Mouse (Mus musculus) right cerebral cortex, postnatal 4 days (tissue): Measurements from ENCODE around the gene Carns1.

Source experiments
- DNase-seq: peaks from one replicate; pipeline ENCODE4 v3.0.0-alpha.2; 2022

Carns1 gene

DNA sequence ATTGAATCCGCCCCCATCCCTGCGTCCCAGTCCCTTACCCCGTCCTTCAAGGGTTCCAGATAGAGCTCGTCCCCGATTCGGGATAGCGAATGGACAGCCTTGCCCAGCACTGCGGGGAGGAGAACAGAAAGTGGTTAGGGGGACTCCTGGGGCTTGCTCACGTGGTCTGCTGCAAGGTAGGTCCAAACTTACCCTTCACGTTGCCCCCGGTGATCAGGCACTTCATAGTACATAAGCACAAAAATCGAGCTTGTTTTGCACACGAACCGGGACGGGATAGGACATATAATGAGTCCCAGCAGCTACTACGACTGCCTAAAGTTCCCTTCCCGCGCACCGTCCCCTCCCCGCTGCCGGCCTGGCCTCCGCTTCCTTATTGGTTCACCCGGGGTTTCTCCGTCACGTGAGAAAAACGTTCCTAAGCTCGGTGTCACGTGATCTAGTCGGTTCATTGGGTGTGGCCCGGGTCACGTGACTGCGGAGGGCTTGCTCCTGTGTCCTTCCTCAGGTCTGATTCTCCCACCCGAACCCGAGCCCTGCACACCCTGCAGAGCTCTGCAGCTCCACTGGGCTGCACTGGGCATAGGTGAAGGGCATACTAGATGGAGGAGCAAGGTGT lies 26.1 kb upstream of the Carns1 start, which contains the start of gene Rad9a:
Gene Rad9a (minus strand): TSS at position 372 of the 619 bp plus-strand sequence.
- peak; percentile 94 for DNase-seq

DNA sequence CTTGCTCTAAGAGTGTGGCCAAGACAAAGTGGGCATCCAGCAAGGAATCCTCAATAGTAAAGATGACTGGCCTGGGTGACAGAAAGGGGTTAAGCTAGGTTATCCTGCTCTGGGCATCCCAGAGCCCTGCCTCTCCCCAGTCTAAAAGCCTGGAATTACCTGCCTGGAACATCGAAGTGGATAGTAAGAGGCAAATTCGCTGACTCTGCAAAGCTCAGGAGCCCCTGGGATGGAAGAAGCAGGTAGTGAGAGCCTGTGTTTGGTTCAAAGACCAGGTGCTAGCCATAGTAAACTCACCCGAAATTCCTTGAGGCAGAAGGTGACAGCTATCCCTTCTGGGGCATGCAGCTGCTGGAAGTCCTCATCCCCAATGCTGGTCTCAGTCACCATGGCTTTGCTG lies 21.9 kb upstream of the Carns1 start:
- DNase-seq: no peak

DNA sequence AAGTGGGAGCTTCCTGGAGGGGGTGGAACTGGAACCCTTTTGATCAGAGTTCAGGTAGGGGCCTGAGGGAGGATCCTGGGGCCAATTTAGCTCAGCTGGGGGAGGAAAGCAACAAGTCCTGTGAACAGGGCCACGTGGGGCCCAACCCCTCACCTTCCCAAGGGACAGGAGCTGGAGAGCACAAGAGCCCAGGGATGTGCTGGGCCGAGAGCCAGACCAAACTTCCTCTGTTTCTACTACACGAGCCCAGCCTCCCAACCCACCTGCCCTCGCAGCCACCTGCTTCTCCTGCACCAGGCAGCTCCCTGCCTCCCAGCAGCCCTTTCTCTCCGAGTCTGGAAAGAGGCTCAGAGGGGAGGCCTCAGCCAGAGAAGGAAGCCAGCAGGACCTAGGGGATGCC lies 21.3 kb upstream of the Carns1 start:
- no peak for DNase-seq

DNA sequence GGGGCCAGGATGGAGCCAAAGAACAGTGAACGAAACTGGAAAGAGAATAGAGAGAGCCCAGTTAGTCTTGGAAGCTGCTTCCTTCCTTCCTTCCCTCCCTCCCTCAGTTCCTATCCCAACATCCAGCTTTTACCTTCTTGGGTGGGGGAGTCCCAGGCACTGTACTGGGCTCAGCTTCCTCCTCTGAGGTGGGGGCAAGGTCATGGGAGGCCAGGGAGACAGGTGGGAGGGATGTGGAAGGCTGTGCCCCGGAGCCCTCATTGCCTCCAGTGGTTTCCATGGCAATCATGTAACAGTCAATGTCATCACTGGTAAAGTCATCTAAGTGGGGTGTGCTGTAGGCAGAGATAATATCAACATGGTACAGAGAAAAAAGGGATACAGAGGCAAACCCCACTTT lies 20.8 kb upstream of the Carns1 start:
- no peak for DNase-seq

DNA sequence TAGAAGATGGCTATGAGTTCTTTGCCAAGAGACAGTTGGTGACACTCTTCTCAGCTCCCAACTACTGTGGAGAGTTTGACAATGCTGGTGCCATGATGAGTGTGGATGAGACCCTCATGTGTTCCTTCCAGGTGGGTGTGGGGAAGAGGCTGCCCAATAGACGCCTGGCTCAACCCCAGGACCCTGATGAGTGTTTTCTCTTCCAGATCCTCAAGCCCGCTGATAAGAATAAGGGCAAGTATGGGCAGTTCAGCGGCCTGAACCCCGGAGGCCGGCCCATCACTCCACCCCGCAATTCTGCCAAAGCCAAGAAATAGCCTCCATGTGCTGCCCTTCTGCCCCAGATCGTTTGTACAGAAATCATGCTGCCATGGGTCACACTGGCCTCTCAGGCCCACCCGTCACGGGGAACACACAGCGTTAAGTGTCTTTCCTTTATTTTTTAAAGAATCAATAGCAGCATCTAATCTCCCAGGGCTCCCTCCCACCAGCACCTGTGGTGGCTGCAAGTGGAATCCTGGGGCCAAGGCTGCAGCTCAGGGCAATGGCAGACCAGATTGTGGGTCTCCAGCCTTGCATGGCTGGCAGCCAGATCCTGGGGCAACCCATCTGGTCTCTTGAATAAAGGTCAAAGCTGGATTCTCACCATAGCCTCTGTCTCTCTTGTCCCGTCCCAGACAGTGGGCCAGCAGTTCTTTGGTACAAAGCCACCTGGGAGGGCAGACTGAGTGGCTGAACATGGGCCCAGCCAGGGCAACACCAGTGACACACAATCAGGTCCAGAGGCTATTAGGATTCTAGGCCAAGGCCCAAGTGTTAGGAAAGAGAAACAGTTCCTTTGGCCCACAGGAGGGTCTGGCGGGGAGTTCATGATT lies 19.7 kb upstream of the Carns1 start:
- DNase-seq: no peak

DNA sequence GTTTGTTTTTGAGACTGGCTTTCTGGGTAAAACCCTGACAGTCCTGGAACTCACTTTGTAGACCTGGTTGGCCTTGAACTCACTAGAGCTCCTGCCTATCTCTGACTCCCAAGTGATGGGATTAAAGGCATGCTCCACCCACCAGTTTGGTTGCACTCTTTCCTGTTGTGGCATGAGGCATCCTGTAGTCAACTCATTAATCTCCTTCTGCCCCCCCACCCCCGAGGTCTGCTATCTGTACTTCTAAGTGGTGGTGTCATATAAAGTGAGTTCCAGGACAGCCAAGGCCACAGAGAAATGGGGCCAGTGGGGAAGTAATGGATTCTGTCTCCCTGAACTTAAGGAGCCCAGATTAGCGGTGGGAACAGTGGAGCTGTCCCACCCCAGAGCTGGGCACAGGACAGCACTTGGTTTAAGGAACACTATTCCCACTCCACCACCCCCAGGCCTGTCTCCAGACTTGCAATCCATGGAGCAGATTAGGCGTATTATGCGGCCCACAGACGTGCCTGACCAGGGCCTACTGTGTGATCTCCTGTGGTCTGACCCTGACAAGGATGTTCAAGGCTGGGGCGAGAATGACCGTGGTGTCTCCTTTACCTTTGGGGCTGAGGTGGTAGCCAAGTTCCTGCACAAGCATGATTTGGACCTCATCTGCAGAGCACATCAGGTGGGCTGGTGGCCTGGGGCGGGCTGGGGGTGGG lies 18.9 kb upstream of the Carns1 start:
- DNase-seq: no peak

DNA sequence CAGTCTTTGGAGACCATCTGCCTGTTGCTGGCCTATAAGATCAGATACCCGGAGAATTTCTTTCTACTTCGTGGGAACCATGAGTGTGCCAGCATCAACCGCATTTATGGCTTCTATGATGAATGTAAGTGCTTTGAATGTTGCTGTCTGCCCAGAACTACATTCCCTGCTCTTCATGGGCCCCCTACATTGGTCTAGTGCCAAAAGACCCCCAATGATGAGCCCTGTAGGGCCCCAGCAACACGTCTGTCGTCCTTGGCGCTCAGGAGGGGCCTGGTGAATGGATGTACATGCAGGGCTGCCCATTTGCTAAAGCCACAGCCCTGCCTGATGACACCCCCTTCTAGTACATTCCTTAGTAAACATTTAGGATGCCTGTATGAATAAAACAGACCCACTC lies 17.9 kb upstream of the Carns1 start:
- no peak for DNase-seq

DNA sequence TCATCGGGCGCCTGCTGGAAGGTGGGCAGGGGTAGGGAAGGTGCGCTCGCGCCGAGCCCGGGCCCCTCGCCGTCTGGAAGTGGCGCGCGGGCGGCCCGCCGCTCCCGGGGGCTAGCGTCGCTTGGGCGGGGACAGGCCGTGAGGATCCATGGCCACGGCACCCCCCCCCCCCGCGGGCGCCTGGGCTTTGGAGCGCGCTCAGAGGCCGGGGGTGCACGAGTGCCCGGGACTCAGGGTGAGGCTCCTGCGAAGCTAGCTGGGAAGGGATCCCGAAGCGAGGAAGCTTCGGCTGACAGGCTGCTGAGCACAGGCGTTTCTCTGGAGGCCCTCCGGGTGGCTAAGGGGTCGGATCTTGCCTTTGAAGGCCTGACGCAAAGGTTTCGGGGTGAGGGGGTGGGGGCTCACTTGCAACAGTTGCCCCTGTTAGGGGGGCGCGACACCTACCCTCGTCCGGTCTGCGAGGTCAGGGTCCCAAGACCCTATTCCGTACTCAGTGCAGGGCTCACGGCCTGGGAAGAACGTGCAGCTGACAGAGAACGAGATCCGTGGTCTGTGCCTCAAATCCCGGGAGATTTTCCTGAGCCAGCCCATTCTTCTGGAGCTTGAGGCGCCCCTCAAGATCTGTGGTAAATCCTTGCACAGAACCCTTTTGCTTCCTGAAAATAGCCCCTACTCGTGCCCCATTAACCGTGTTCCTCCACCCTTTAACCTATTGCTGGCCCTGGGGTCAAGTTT lies 17.1 kb upstream of the Carns1 start:
- DNase-seq: no peak

DNA sequence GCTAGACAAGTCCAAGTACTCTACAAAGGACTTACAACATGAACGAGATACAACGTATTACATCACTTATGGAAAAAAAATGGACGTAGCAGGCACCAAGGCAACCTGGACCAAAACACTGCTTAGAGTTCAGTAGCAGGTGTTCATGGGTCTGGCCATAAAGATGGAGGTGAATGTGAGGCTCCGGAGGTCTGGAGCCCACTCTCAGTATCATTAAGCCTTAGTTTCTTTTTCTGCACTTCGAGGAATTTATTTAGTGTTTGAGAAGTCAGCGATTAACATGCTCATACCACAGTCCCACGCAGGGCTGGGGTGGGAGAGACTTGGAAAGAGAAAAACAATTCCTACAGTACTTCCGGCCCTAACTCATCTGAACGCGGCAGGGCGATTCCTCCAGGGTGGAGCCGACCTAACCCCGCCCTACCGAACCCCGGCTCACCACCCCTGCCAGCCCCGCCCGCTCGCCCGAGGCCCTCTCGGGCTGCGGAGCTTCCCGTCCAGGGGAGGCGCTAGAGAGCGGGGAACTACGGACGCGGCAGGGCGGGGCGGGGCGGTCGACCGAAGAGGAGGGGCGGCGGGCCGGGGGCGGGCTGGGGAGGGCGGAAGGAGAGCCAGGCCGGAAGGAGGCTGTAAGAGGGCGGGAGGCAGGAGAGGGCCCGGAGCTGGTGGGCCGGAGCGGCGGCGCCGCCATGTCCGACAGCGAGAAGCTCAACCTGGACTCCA lies 16.4 kb upstream of the Carns1 start, which contains the start of gene Ppp1ca:
Gene Ppp1ca (plus strand): TSS at position 538 of the 723 bp plus-strand sequence.
- DNase-seq: peak; percentile 98

DNA sequence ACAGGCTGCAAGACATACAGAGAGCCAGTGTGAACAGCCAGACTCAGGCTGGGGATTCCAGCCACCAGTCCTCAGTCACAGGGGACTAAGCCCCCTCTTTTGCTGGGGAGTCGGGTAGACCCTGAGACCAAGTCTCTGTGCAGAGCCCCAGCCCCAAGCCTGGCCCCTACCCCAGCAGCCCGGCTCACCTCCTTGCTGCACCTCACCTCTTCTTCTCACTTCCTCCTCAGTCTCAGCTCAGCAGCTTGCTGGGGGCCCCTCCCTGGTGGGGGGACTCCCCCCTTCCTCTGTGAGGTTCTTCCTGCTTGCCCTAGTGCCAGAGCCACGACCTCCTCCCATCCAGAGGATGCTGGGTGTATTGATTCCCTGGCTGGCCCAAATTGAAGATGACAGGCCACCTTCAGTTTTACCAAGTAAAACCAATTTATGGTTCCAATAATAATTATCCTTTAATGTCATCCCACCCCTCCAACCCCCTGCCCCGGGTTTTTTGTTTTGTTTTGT lies 15.6 kb upstream of the Carns1 start, which contains the start of gene Tbc1d10c:
Gene Tbc1d10c (minus strand): TSS at position 454 of the 504 bp plus-strand sequence.
- DNase-seq: no peak

DNA sequence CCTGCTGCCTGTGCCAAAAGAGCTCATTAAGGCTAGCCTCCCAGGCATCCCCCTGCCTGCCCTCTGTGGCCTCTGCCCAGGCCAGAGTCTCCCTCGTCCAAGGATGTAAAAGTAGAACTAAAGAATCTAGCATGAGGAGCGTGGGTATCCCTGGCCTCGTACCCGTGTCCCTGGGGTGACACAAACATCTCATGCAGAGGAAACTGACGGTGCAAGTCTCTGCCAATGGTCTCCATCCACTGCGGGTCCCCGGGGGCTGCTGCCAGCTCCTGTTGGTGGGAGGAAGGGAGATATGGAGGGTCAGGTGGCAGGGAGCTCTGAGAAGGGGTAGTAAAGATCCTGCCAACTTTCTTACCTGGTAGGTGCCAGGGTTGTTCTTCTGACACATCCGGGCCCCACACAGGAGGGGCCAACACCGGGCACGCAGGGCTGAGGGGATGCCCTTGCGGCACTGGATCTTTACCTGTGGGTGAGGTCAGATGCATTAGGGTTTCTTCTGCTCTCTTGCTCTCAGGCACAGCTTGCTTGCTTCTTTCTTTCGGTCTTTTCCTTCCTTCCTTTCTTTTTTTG lies 13.9 kb upstream of the Carns1 start:
- no peak for DNase-seq

DNA sequence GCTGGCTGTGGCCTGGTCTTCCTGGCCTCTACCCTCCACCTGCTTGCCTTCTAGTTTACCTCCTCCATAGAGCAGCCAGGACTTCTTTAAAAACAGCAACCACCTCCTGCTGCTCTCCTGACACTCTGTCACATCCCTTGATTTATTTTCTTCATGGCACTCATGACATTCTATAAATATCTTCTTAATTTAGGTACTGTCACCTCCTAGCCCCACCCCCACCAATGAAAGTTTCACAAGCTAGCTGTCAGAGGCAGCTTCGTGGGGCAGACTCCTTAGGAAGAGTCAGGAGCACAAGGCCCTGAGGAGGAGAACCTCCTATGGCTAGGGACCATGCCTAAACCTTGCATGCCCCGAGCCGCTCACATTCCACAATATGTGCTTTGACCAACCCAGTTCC lies 12.0 kb upstream of the Carns1 start:
- no peak for DNase-seq

DNA sequence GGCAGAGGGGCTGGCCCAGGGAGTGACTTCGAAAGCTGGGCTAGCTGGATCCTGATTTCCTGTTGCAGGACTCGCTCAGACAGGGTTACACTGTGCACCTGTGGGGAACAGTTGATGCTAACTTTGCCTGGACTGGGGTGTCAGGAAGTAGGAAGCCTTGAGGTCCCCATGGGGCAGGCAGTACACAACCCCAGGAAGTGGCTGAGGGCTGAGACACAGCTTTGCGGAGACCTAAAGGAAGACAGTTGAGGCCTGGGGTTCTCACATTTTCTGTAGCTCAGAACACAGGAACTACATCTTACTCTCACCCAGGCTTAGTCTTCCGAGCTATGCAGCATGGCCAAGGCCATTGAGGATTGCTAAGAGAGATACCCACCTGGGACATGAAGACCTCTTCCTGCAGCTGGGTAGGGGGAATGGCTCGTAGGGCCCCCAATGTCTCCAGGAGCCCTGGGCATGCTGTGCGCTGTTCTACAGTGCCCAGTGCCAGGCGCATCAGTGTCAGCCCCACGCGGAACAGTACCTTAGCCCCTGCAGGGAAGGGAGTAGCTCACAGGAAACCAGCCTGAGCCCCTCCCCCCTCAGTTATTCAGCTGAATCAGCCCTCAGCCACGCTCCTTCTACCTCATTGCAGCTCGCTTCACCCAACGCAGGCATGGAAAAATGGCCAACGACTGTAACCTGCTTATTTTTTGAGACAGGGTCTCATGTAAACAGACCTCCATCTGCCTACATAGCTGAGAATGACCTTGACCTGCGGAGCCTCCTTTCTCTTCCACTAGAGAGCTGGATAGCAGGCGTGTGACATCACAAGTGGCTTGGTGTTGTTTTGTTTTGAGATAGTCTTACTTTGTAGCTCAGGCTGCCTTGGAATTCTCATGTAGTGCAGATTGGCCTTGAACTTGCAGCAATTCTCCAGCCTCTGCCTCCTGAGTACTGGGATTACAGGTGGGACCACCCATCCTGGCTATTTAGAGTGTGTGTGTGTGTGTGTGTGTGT lies 10.0 kb upstream of the Carns1 start:
- DNase-seq: no peak

DNA sequence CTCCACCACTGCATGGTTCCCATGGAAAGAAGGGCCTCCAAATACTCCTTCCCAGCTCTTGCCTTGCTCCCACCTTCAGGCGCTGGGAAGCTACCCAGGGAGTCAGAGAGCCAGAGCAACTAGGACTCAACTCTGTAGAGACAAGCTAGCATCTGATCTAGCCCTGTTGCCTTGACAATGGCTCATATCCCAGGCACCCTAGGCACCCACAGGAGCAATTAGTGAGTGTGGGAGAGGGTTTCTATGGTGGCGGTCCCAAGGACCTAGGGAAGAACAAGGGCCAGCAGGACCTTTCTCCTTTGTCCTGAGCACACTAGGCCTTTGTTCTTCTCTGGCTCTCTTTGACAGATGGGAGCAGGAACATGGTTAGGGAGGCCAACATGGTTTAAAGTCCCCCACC lies 8.4 kb upstream of the Carns1 start:
- DNase-seq: no peak

DNA sequence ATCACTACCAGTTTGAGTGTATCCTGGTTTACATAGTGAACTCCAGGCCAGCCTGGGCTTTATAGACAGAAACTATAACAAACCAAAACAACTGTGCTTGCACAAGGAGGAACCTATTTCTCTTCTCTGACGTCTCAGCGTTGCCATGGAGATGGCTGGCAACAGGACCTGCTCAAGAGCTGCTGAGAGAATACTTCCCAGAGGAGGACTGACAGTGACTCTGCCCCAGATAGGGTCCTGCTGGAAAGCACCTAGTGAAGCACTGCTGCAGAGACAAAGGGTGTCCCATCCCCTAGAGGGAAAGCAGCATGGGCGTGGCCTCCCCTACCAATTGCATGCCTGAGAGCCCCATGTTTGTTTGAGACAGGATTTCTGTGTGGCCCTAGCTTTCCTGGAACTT lies 6.6 kb upstream of the Carns1 start:
- DNase-seq: peak; percentile 70

DNA sequence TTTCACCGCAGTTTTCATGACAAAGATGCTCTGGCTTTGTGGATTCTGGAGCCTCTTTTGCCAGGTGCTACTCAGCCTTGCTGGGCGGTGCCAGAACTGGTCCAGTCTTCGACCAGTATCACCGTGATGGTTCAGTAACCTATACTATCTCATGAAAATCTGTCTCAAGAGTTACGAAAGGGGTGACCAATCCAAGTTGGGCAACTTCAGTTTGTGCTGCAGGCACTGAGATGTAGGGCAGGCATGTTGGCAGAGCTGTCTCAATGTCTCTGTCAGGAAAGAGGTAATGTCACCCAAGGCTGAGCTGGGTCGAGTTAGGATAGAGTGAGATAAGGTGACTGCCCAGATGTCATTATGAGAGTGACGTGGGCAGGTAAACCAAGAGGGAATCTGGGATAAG lies 5.1 kb upstream of the Carns1 start:
- DNase-seq: no peak

DNA sequence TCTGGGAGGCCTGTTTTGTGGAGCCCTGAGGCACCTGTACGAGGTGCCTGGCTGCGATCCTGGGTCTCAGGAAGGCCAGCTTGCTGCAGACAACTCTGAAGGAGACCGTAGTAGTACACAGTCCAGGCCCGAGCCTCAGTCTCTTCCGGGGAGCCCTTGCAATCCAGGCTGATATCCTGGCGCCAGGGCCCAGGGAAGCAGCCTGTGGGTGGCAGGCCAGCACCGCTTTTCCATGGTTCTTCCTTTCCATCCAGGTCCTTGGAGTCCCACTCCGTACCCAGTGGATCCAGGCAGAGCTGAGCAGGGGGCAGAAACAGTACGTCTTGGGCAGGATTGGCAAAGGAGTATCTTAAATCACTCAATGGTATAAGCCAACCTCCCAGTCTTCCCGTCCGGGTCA lies 2.4 kb downstream of the Carns1 start:
- no peak for DNase-seq

DNA sequence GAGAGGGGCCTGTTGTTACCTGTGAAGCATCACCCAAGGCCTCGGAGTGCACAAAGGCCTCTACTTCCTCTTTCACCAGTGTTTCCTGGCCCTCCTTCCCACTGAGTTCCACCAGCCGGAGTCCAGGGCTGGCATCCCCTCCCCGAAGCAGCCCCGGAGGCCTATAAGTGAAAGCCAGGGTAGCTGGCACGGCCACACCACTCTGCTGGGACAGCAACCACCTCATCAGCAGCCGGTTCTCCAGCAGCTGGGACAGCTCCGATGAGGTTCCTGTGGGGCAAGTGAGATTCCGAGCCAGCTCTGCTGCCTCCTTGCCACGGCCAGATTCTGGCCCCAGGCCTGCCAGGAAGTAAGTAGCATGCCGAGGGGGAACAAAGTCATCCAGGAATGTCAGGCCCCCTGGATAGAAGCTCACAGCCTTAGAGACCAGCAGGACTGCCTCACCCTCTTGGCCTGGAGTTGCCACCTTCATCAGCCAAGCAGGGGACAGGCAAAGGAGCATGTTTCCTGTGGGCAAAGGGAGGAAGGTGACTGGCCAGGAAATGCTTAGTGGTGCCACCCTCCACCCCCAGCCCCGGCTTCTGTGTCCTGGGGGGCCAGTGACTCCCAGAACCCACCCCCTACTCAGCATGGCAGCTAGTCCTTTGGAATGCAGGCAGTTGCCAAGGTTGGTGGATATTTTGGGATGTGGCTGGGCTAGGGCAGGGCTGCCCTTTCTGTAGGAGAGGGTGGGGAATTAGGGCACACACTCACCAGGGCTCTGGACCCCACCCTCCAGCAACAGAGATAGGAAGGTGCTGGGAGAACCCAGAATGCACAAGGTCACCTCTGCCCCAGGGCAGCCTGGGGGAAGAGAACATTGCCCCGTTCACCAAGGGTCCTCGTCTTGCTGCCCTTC lies 3.6 kb downstream of the Carns1 start:
- DNase-seq: no peak

DNA sequence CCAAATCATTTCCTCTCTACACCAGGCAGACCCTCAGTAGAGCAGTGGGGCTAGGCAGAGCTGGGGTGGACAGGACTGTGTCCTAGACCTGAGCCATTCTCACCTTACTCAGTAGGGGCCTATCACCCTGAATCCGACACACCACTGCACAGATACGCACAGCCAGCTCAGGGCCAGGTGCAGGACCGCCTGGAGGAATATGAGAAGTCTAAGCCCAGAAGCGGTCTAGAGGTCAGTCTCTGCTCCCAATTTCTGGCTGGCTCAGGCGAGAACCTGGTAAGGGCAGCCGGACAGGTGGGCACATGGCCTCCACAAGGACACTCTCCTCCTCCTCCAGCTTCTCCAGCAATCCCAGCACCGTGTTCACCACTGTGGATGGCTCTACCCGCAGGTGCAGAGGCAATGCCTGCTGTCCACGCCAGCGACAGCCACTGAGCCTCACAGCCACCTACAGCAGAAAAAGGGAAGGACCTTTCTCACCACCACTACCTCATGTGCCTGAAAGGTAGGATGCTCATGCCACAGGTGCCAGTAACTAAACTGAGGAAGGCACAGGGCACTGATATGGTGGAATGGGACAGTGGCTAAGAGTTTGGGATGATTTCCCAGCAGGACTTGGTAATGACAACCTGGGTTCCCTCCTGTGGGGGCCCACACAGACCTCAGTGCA lies 4.4 kb downstream of the Carns1 start:
- no peak for DNase-seq
